Mouse (Mus musculus) heart, postnatal 0 days (tissue): ENCODE measurements around the gene Dync2li1. TPM values are rescaled to one million over a fixed set of nuclear protein-coding genes. Genes with fewer than 3 reads are reported as not detected.

ENCODE experiments used
- ATAC-seq: fragments of 200-750 bp; cut with Nextera tagmentation; 2 replicates; pipeline ENCODE4 v1.8.0; 2017; ENCODE audit warnings: low read depth, moderate number of reproducible peaks, moderate library complexity; ENCODE audit not compliant: insufficient read depth
- DNase-seq: peaks from one replicate; pipeline ENCODE4 v3.0.0-alpha.2; 2016; ENCODE audit warnings: low spot score
- H3K27ac ChIP-seq: fragments of 300-500 bp; sonication (generic); 2 replicates; pipeline ENCODE4 v1.5.1; 2014; ENCODE audit warnings: low read depth, mild to moderate bottlenecking
- H3K27me3 ChIP-seq: fragments of 300-500 bp; sonication (generic); 2 replicates; pipeline ENCODE4 v1.6.1; 2014; ENCODE audit warnings: low read length, mixed read lengths; ENCODE audit not compliant: control insufficient read depth, insufficient read depth
- H3K36me3 ChIP-seq: fragments of 300-500 bp; sonication (generic); replicated peaks from 2 replicates; pipeline ENCODE4 v1.6.1; 2014; ENCODE audit warnings: low read length, mixed read lengths; ENCODE audit not compliant: control insufficient read depth, insufficient read depth
- H3K4me1 ChIP-seq: fragments of 300-500 bp; sonication (generic); 2 replicates; pipeline ENCODE4 v1.6.1; 2014; ENCODE audit warnings: antibody characterized with exemption; ENCODE audit not compliant: control insufficient read depth, insufficient read depth
- H3K4me2 ChIP-seq: fragments of 300-500 bp; sonication (generic); 2 replicates; pipeline ENCODE4 v1.6.1; 2014; ENCODE audit warnings: low read depth, mild to moderate bottlenecking, low read length, moderate library complexity
- H3K4me3 ChIP-seq: fragments of 300-500 bp; sonication (generic); 2 replicates; pipeline ENCODE4 v1.5.1; 2014; ENCODE audit warnings: low read depth, low read length
- H3K9ac ChIP-seq: fragments of 300-500 bp; sonication (generic); replicated peaks from 2 replicates; pipeline ENCODE4 v1.6.1; 2014; ENCODE audit warnings: low read depth, low read length, mixed read lengths
- H3K9me3 ChIP-seq: fragments of 300-500 bp; sonication (generic); replicated peaks from 2 replicates; pipeline ENCODE4 v1.6.1; 2016; ENCODE audit warnings: low read length; ENCODE audit not compliant: control insufficient read depth
- CTCF ChIP-seq: IDR thresholded peaks from 2 replicates; pipeline ENCODE4 v1.5.1; 2016; ENCODE audit warnings: antibody characterized with exemption, control low read depth, low read depth
- EP300 ChIP-seq: IDR thresholded peaks from 2 replicates; pipeline ENCODE4 v1.6.1; 2016; ENCODE audit warnings: antibody characterized with exemption, low read depth
- WGBS: fragments of 180-500 bp; shearing (Covaris S2); extraction: QIAGEN DNeasy Blood & Tissue Kit; methylation state at CpG from one replicate; pipeline ENCODE4 v1.1.7; 2014; 5-methylcytosine and 5-hydroxymethylcytosine counted together
- polyA plus RNA-seq: library from polyadenylated mRNA; unstranded; fragments of >200 nt; fragmentation: Nextera tagmentation; extraction: Ambion mirVana; gene quantifications from 2 replicates; pipeline ENCODE4 v1.2.1, GENCODE M21; 2015
- total RNA-seq: library from RNA; depleted of rRNA; stranded (reverse); fragments of >200 nt; gene quantifications from 2 replicates; pipeline ENCODE4 v1.2.3, GENCODE M21; 2014; ENCODE audit warnings: low replicate concordance

The Dync2li1 gene
- total and polyA plus RNA-seq, 2 experiments from 2014 or later: 6.6 TPM; not detected in 1

DNA sequence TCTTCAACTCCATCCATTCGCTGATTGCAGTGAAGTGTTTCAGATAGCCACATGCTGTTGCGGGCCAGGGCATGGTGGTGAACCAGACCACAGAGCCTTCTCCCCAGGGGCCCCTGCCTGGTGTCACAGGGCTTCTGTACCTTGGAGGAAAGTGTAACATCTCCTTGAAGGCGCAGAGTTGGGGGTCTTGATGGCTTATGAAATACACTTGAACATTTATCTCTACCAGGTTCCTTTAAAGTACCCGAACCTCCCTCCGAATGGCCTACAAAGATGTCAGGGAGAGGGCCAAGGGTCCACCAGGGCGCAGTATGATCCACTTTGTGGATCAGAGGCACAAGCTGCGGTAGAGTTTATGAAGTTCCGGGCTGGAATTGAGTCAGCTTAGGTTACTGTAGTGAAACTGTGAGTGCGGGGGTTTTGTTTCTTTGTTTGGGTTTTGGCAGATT, 585 bp downstream of the Dync2li1 start:
- Histone ChIP-seq H3K9me3 (no peaks in the 10 kb centered on the region), H3K4me2 (peak overlapping the region; percentile 80), H3K9ac (peak overlapping the region; percentile 50; the same call in 1 of the 2 replicates), H3K4me3 (peak overlapping the region; percentile 60), H3K4me1 (no peaks in the 10 kb centered on the region; the same call in 1 of the 2 replicates), H3K27me3 (no peaks in the 10 kb centered on the region), H3K36me3 (no peaks in the 10 kb centered on the region), H3K27ac (no peak overlapping the region)
- no peak for TF ChIP-seq EP300
- DNase-seq: no peak
- 0 out of 2 replicates have a peak, but pooled peaks have one; percentile 31 for ATAC-seq
- WGBS: 37% methylated on average over 9 of the region's 9 CpGs

- Histone ChIP-seq H3K36me3 (no peaks in the 10 kb centered on the region), H3K9me3 (no peaks in the 10 kb centered on the region), H3K27ac (no peak overlapping the region), H3K9ac (no peak overlapping the region), H3K4me3 (no peak overlapping the region), H3K27me3 (no peaks in the 10 kb centered on the region), H3K4me1 (no peaks in the 10 kb centered on the region; the same call in 1 of the 2 replicates), H3K4me2 (no peak overlapping the region)
- TF ChIP-seq EP300 (no peak), CTCF (no peak)
- ATAC-seq: no peak
- 85% methylated on average over 10 of the region's 10 CpGs for WGBS
- no peak for DNase-seq
These were observed 1.4 kb downstream of the Dync2li1 start for GRCm38 (mm10) chr17:84627721-84628120.

DNA sequence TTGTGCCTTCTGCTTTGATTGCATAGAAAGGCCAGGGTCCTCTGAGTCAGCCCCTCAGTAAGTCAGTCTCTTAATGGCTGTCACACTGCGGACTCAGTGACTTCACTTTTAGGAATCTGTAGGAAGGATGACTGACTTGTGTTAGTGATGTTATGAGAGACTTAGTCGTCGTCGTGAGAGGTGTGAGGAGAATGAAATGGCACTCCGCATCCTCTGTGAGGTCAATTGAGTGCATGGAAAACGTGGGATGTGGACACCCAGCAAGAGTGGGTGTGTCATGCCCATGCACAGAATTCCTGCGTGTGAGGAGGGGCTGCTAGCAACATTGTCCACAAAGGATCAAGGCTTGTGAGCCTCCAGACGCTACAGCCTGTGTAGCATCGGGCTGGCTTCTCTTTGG, 2.3 kb downstream of the Dync2li1 start:
- DNase-seq (no peak), ATAC-seq (no peak)
- Histone ChIP-seq H3K27me3 (no peaks in the 10 kb centered on the region), H3K9ac (no peak overlapping the region), H3K4me1 (no peaks in the 10 kb centered on the region; the same call in 1 of the 2 replicates), H3K4me3 (no peak overlapping the region), H3K9me3 (no peaks in the 10 kb centered on the region), H3K4me2 (no peak overlapping the region), H3K36me3 (no peaks in the 10 kb centered on the region), H3K27ac (no peak overlapping the region)
- no peak for TF ChIP-seq CTCF
- no peak for TF ChIP-seq EP300
- WGBS: 65% methylated on average over 9 of the region's 9 CpGs

DNA sequence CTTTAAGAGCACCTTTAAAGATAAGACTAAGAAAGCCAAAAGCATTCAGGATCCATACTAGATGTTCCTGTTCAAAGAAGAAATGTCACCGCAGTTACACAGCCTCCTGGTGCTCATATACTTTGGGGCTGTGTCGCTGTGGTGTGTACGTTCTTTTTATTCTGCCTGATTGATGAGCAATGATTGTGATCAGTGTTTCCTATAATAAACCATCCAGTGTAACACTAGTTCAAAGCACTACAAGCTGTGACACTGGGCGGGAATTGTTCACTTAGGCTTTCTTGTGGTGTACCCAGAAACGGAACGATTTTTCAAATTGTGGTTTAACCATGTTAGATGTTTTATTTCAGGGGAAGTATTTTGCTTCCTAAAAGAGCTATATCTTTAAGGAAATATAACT, 5.5 kb downstream of the Dync2li1 start:
- TF ChIP-seq EP300 (no peak), CTCF (no peak)
- no peak for DNase-seq
- no peak for ATAC-seq
- Histone ChIP-seq H3K27me3 (no peaks in the 10 kb centered on the region), H3K4me3 (no peak overlapping the region), H3K27ac (no peak overlapping the region), H3K4me1 (no peaks in the 10 kb centered on the region), H3K9ac (no peak overlapping the region), H3K36me3 (no peaks in the 10 kb centered on the region), H3K9me3 (no peaks in the 10 kb centered on the region), H3K4me2 (no peak overlapping the region)
- WGBS: 87% methylated on average over 6 of the region's 6 CpGs

DNA sequence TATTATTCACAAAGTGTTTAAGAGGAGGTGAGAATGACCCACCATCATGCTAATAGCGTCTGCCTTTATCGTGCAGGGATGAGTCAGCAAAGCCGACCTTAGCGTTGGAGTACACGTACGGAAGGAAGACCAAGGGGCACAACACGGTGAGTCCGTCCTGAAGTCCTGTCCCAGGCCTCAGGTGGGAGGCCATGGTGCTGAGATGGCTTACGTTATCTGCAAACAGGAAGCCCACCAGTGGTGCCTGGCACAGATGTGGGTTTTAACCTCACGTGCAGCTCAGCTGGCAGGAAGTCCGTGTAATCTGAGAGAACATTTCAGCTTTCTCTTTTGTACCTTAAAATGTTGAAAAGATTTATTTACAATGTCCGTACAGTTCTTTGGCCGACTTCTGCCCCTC, 7.1 kb downstream of the Dync2li1 start:
- WGBS: 68% methylated on average over 13 of the region's 13 CpGs
- ATAC-seq: no peak

GRCm38 (mm10) chr17:84636328-84636727, 10.0 kb downstream of the Dync2li1 start:
- no peak overlapping the region for H3K9ac ChIP-seq
- DNase-seq: no peak
- WGBS: 63% methylated on average over 8 of the region's 8 CpGs
- TF ChIP-seq CTCF (no peak), EP300 (no peak)
- no peak for ATAC-seq
- no peaks in the 10 kb centered on the region for H3K4me1 ChIP-seq
- no peak overlapping the region for H3K4me2 ChIP-seq
- H3K27ac ChIP-seq: no peak overlapping the region
- H3K4me3 ChIP-seq: no peak overlapping the region
- H3K27me3 ChIP-seq: no peaks in the 10 kb centered on the region
- no peaks in the 10 kb centered on the region for H3K36me3 ChIP-seq
- H3K9me3 ChIP-seq: no peaks in the 10 kb centered on the region

More for the DNA sequence above, 7.1 kb downstream of the Dync2li1 start:
- no peaks in the 10 kb centered on the region for H3K9me3 ChIP-seq
- no peak for DNase-seq
- TF ChIP-seq CTCF (no peak), EP300 (no peak)
- H3K9ac ChIP-seq: no peak overlapping the region
- H3K4me3 ChIP-seq: no peak overlapping the region
- H3K36me3 ChIP-seq: no peaks in the 10 kb centered on the region
- no peak overlapping the region for H3K27ac ChIP-seq
- H3K4me2 ChIP-seq: no peak overlapping the region
- no peaks in the 10 kb centered on the region for H3K27me3 ChIP-seq
- H3K4me1 ChIP-seq: no peaks in the 10 kb centered on the region
